Mouse (Mus musculus) macrophage (primary cell): ENCODE data around the gene Rad51b. TPM values are rescaled to one million over a fixed set of nuclear protein-coding genes. Genes with fewer than 3 reads are reported as not detected.
A peak's percentile ranks its signal among the peaks of the same experiment; 100 is the strongest.

Experiments
- H3K27ac ChIP-seq: fragments of 350-480 bp; formaldehyde crosslinking; 2 replicates; pipeline ENCODE4 v1.9.0; 2021
- H3K36me3 ChIP-seq: fragments of 350-480 bp; formaldehyde crosslinking; 2 replicates; pipeline ENCODE4 v1.9.0; 2021; ENCODE audit errors: inconsistent target
- H3K4me3 ChIP-seq: fragments of 350-480 bp; formaldehyde crosslinking; 2 replicates; pipeline ENCODE4 v1.9.0; 2021; ENCODE audit errors: inconsistent target
- H3K79me2 ChIP-seq: fragments of 350-480 bp; formaldehyde crosslinking; 2 replicates; pipeline ENCODE4 v1.9.0; 2021; ENCODE audit errors: inconsistent target
- WGBS: methylation state at CpG from one replicate; pipeline ENCODE4 v1.1.7; 2026; ENCODE audit warnings: inconsistent platforms; ENCODE audit not compliant: missing documents; 5-methylcytosine and 5-hydroxymethylcytosine counted together
- polyA plus RNA-seq: library from polyadenylated mRNA; stranded (reverse); fragments of 250-400 nt; gene quantifications from 3 replicates; pipeline ENCODE4 v1.2.4, GENCODE M21; 2018; ENCODE audit warnings: inconsistent platforms

Gene Rad51b
- polyA plus RNA-seq, 1 experiment from 2014 or later, result 1.3 TPM

GRCm38 (mm10) chr12:79745225-79745624, 448.1 kb downstream of the Rad51b start:
- no peak overlapping the region for H3K4me3 ChIP-seq
- H3K27ac ChIP-seq, result no peak overlapping the region
- H3K79me2 ChIP-seq, result no peaks in the 10 kb centered on the region
- 92% methylated on average over 5 of the region's 5 CpGs for WGBS
- H3K36me3 ChIP-seq, result no peaks in the 10 kb centered on the region

GRCm38 (mm10) chr12:79745845-79746510, 448.9 kb downstream of the Rad51b start:
- Histone ChIP-seq H3K36me3 (no peaks in the 10 kb centered on the region), H3K79me2 (no peaks in the 10 kb centered on the region), H3K4me3 (no peak overlapping the region), H3K27ac (no peak overlapping the region)
- WGBS, result 95% methylated on average over 10 of the region's 10 CpGs

- no peak overlapping the region for H3K4me3 ChIP-seq
- no peaks in the 10 kb centered on the region for H3K79me2 ChIP-seq
- no peaks in the 10 kb centered on the region for H3K36me3 ChIP-seq
- WGBS, result 93% methylated on average over 3 of the region's 3 CpGs
- no peak overlapping the region for H3K27ac ChIP-seq
These were observed 450.5 kb downstream of the Rad51b start for GRCm38 (mm10) chr12:79747541-79747940.

- Histone ChIP-seq H3K36me3 (no peaks in the 10 kb centered on the region), H3K79me2 (no peaks in the 10 kb centered on the region), H3K27ac (no peak overlapping the region), H3K4me3 (no peak overlapping the region)
- 98% methylated on average over 4 of the region's 4 CpGs for WGBS
These were observed 451.8 kb downstream of the Rad51b start for GRCm38 (mm10) chr12:79748862-79749261.

- Histone ChIP-seq H3K4me3 (no peak overlapping the region; the same call in 1 of the 2 replicates), H3K27ac (peak overlapping the region; percentile 70), H3K79me2 (no peaks in the 10 kb centered on the region), H3K36me3 (no peaks in the 10 kb centered on the region)
- 70% methylated on average over 10 of the region's 10 CpGs for WGBS
These were observed 453.4 kb downstream of the Rad51b start for GRCm38 (mm10) chr12:79750253-79751125.

- Histone ChIP-seq H3K79me2 (no peaks in the 10 kb centered on the region), H3K36me3 (no peaks in the 10 kb centered on the region), H3K27ac (peak overlapping the region; percentile 70), H3K4me3 (no peak overlapping the region)
- WGBS, result 40% methylated on average over 8 of the region's 8 CpGs
These were observed 454.7 kb downstream of the Rad51b start for GRCm38 (mm10) chr12:79751781-79752180.

- H3K4me3 ChIP-seq, result no peak overlapping the region
- H3K79me2 ChIP-seq, result no peaks in the 10 kb centered on the region
- 100% methylated on average over 3 of the region's 5 CpGs for WGBS
- no peak overlapping the region for H3K27ac ChIP-seq
- no peaks in the 10 kb centered on the region for H3K36me3 ChIP-seq
These were observed 455.1 kb downstream of the Rad51b start for GRCm38 (mm10) chr12:79752189-79752588.

- Histone ChIP-seq H3K4me3 (no peak overlapping the region), H3K27ac (peak overlapping the region; percentile 76), H3K36me3 (no peaks in the 10 kb centered on the region), H3K79me2 (no peaks in the 10 kb centered on the region)
- 97% methylated on average over 3 of the region's 4 CpGs for WGBS
These were observed 458.5 kb downstream of the Rad51b start for GRCm38 (mm10) chr12:79755617-79756016.

GRCm38 (mm10) chr12:79756352-79756751, 459.3 kb downstream of the Rad51b start:
- H3K4me3 ChIP-seq, result no peak overlapping the region
- H3K27ac ChIP-seq, result no peak overlapping the region
- 96% methylated on average over 5 of the region's 5 CpGs for WGBS
- no peaks in the 10 kb centered on the region for H3K36me3 ChIP-seq
- no peaks in the 10 kb centered on the region for H3K79me2 ChIP-seq

- no peak overlapping the region for H3K27ac ChIP-seq
- 96% methylated on average over 4 of the region's 4 CpGs for whole genome bisulfite sequencing
- no peaks in the 10 kb centered on the region for H3K36me3 ChIP-seq
- no peaks in the 10 kb centered on the region for H3K79me2 ChIP-seq
- H3K4me3 ChIP-seq, result no peak overlapping the region
These were observed 460.7 kb downstream of the Rad51b start for GRCm38 (mm10) chr12:79757775-79758174.

GRCm38 (mm10) chr12:79759180-79759902, 462.3 kb downstream of the Rad51b start:
- 76% methylated on average over 8 of the region's 8 CpGs for WGBS
- Histone ChIP-seq H3K27ac (0 out of 2 replicates have a peak overlapping the region, but pooled peaks have one; percentile 13), H3K4me3 (no peak overlapping the region), H3K36me3 (no peaks in the 10 kb centered on the region), H3K79me2 (no peaks in the 10 kb centered on the region)

GRCm38 (mm10) chr12:79761217-79761616, 464.1 kb downstream of the Rad51b start:
- Histone ChIP-seq H3K27ac (no peak overlapping the region), H3K36me3 (no peaks in the 10 kb centered on the region), H3K4me3 (no peak overlapping the region), H3K79me2 (no peaks in the 10 kb centered on the region)
- 100% methylated on average over 1 of the region's 2 CpGs for WGBS

- H3K36me3 ChIP-seq, result no peaks in the 10 kb centered on the region
- no peak overlapping the region for H3K4me3 ChIP-seq
- H3K27ac ChIP-seq, result no peak overlapping the region
- WGBS, result 91% methylated on average over 2 of the region's 2 CpGs
- H3K79me2 ChIP-seq, result no peaks in the 10 kb centered on the region
These were observed 465.0 kb downstream of the Rad51b start for GRCm38 (mm10) chr12:79762087-79762486.

GRCm38 (mm10) chr12:79762570-79763275, 465.6 kb downstream of the Rad51b start:
- 75% methylated on average over 7 of the region's 7 CpGs for WGBS
- H3K27ac ChIP-seq, result no peak overlapping the region
- H3K4me3 ChIP-seq, result no peak overlapping the region
- H3K36me3 ChIP-seq, result no peaks in the 10 kb centered on the region
- H3K79me2 ChIP-seq, result no peaks in the 10 kb centered on the region
